Mouse (Mus musculus) frontal cortex, adult 2 months (tissue): ENCODE results near the gene Ccdc47. TPM values are rescaled to one million over a fixed set of nuclear protein-coding genes. Genes with fewer than 3 reads are reported as not detected.
"Not testable (repeated sequence)": the region's sequence is repeated elsewhere in the genome, so short reads cannot be mapped to it uniquely, and the experiment has no call there.

ENCODE experiments used
- DNase-seq, 2 experiments: peaks; one replicate each; pipeline ENCODE4 v3.0.0; 2022; ENCODE audit warnings: low spot score in 1 of 2; ENCODE audit errors: extremely low spot score in 1 of 2
- polyA plus RNA-seq: library from polyadenylated mRNA; depleted of rRNA; stranded (reverse); fragments of >200 nt; gene quantifications from 2 replicates; pipeline ENCODE4 v1.2.3, GENCODE M21; 2012

The Ccdc47 gene
- polyA plus RNA-seq, 1 experiment, result 86.2 TPM

GRCm38 (mm10) chr11:106200756-106201155 lies 15.4 kb downstream of the Ccdc47 start:
- no peak for DNase-seq

GRCm38 (mm10) chr11:106199997-106200396 lies 16.1 kb downstream of the Ccdc47 start:
- DNase-seq, result not testable (repeated sequence)

DNA sequence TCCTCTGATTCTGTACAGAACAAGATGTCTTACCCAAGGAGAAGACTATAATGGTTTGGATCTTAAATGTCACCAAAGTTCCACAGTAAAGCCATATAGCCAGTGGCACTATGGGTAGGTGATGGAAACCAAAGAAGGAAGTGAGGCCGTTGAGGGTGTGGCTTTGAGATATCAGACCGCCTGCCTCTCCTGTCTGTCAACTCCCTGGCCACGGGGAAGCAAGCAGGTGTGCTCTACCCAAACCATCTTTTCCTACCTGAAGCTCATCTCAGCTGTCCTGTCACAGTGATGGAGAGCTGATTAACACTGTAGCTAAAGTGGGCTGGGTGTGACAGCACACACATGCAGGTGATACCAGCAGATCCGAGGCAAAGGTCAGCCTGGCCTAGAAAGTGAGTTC lies 17.9 kb downstream of the Ccdc47 start:
- no peak for DNase-seq

- DNase-seq, result no peak
These were observed 20.8 kb downstream of the Ccdc47 start for GRCm38 (mm10) chr11:106195341-106195740.

- no peak for DNase-seq
These were observed 21.3 kb downstream of the Ccdc47 start for GRCm38 (mm10) chr11:106194891-106195290.

- DNase-seq, result no peak
These were observed 22.0 kb downstream of the Ccdc47 start for GRCm38 (mm10) chr11:106194155-106194541.

DNA sequence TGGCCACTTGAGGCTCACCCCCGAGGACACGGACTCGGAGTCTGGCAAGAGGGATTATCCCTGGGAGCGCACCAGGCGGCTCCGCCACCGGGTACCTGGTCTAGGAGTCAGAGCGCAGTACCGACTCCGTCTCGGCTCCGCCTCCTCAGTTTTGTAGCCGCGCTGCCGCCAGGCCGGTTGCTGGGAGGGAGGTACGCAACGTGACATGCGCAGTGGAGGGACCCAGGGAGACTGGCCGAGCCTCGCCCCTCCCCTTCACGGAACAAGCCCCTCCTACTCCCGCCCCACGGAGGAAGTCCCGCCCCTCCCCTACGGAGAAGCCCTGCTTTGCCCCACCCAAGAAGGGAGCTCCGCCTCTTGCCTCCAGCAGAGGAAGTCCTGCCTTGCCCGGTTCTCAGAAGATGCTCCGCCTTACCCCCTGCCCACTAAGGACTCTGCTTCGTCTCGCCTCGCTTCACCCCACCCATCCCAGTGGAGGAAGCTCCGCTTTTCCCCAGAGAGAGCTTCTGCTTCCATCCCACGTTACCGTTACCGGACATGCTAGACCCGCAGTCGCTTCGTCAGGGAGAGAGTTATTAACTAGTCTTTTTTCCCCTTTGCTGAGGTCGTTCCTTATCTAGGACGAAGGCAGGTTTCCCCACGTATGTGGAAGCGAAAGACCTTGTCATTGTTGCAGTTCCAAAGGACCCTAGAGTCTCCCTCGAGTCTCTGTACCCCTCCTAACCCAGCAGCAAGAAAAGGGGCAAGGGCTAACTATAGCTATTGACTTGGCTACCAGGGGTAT lies 22.6 kb downstream of the Ccdc47 start:
- DNase-seq, result peak; percentile 90 to 98

- no peak for DNase-seq
These were observed 23.3 kb downstream of the Ccdc47 start for GRCm38 (mm10) chr11:106192657-106193370.

DNA sequence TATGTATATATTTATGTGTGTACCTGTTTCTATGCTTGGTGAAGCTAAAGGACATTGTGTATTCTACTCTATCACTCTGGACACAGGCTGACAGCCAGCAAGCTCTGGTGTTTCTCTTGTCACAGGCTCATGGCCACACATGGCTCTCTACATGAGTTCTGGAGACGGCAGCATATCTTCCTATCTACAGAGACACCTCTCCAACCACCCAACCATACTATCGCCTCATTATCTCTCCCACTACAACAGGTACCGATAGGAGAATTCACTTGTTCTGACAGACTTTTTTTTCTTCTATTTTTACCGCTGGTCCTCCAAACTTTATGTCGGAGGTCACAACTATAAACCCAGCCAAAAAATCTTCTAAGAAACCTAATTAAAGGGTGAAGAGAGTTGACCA lies 23.9 kb downstream of the Ccdc47 start:
- DNase-seq, result no peak

GRCm38 (mm10) chr11:106191716-106192115 lies 24.4 kb downstream of the Ccdc47 start:
- no peak for DNase-seq

DNA sequence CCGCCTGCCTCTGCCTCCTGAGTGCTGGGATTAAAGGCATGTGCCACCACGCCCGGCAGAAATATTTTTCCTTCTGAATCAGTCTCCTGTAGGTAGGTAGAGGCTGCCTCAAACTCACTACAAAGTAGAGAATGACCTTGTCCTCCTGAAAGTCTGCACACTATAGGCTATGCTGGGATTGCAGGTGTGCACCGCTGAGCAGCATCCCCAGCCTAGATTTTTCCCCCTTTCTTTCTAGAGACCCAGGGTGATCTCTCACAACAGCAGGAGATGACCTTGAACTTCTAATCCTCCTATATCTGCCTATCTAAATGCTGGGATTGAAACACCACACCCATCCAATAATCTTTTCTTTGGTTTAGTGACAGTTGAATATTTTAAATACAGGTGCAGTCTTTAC lies 28.8 kb downstream of the Ccdc47 start:
- DNase-seq, result no peak

DNA sequence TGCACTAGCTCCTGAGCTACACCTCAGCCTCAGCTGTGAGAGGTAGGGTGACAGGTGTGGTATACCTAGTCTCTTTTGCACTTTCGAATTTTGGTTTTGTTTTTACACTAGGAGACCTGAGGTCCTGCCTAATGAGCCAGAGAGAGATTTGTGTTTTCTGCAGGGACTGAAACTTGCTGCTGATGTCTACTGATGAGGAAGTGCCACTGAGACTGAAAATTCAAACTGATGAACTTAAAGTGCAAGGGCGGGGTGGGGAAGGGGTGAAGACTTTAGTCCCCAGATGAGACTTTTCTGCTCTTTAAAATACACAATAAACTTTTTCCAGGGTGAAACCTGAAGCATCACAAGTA lies 35.7 kb downstream of the Ccdc47 start:
- no peak for DNase-seq

DNA sequence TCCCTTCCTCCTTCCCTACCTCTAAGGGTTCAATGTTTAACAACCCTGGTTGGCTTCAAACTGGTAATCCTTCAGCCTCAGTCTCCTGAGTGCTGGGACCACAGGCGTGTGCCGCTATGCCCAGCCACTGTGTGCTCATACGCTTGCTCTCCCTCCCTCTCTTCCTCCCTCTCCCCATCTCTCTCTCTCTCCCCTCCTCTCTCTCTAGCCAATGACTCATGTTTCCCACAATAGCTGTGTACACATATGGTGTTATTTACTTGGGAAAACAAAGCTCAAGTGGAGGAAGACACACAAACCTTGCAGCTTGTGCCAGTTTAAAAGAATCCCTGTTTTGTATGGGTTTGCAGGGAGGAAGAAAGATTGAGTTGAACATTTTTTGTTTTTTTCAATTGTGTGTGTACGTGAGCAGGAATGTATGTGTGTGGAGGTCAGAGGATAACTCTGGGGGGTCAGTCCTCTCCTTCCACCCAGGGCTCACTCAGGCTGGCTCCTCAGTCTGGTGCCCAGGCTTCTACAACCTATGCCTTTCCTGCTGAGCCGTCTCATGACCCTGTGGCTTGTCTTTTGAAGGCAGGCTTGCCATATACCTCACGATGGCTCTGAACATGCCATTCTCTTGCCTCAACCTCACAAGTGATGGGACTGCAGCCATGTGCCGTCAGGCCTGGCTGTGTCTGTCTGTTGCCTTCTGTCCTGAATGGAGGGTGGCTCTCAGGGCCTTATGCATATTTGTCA lies 36.3 kb downstream of the Ccdc47 start:
- peak; percentile 54 to 66 for DNase-seq

GRCm38 (mm10) chr11:106178036-106178782 lies 37.9 kb downstream of the Ccdc47 start:
- no peak for DNase-seq

GRCm38 (mm10) chr11:106176372-106176771 lies 39.8 kb downstream of the Ccdc47 start:
- no peak for DNase-seq

DNA sequence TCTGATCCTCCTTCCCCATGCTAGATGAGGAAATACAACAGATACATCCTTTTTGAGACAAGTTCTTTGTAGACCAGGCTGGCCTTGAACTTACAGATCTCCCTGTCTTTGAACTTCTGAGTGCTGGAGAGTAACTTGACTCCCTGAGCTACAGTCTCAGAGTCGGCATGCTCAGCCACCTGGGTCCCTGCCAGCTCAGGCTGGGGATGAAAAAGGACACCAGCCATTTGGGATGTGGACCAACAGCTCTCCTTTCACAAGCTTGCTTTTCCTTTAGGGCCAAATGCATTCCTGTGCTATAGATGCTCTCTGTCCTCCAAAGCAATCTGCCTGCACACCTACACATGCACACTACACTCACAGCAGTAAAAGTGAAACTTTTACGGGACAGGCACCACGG lies 41.1 kb downstream of the Ccdc47 start:
- no peak for DNase-seq

- no peak for DNase-seq
These were observed 41.8 kb downstream of the Ccdc47 start for GRCm38 (mm10) chr11:106174372-106174771.

- DNase-seq, result no peak
These were observed 42.9 kb downstream of the Ccdc47 start for GRCm38 (mm10) chr11:106173228-106173627.

- DNase-seq, result no peak
These were observed 45.3 kb downstream of the Ccdc47 start for GRCm38 (mm10) chr11:106170807-106171206.

- no peak for DNase-seq
These were observed 48.7 kb downstream of the Ccdc47 start for GRCm38 (mm10) chr11:106167435-106167834.
